Mouse (Mus musculus): ENCODE measurements around the gene Brd3os.
A peak's percentile ranks its signal among the peaks of the same experiment; 100 is the strongest.

The Brd3os gene

GRCm38 (mm10) chr2:27461881-27462660 lies 19.9 kb downstream of the Brd3os start:
- DNase-seq (ENCODE audit: extremely low read depth, insufficient read length, low spot score): no peak

- DNase-seq (ENCODE audit: extremely low read depth, insufficient read length, low spot score): no peak
Observed at GRCm38 (mm10) chr2:27462901-27463300, 20.8 kb downstream of the Brd3os start.

- DNase-seq (ENCODE audit: extremely low read depth, insufficient read length, low spot score): no peak
Observed at GRCm38 (mm10) chr2:27469292-27469990, 27.3 kb downstream of the Brd3os start.

GRCm38 (mm10) chr2:27469991-27470355 lies 27.8 kb downstream of the Brd3os start:
- no peak for DNase-seq (ENCODE audit: extremely low read depth, insufficient read length, low spot score)

- no peak for DNase-seq (ENCODE audit: extremely low read depth, insufficient read length, low spot score)
Observed at GRCm38 (mm10) chr2:27470535-27470934, 28.4 kb downstream of the Brd3os start.

GRCm38 (mm10) chr2:27471170-27471584 lies 29.1 kb downstream of the Brd3os start:
- no peak for DNase-seq (ENCODE audit: extremely low read depth, insufficient read length, low spot score)

GRCm38 (mm10) chr2:27473061-27473765 lies 31.1 kb downstream of the Brd3os start:
- no peak for DNase-seq (ENCODE audit: extremely low read depth, insufficient read length, low spot score)

- no peak for DNase-seq (ENCODE audit: extremely low read depth, insufficient read length, low spot score)
Observed at GRCm38 (mm10) chr2:27473911-27474310, 31.8 kb downstream of the Brd3os start.

GRCm38 (mm10) chr2:27474621-27475484 lies 32.7 kb downstream of the Brd3os start:
- peak; percentile 72 for DNase-seq (ENCODE audit: extremely low read depth, insufficient read length, low spot score)

- peak; percentile 94 for DNase-seq (ENCODE audit: extremely low read depth, insufficient read length, low spot score)
Observed at GRCm38 (mm10) chr2:27475495-27476302, 33.6 kb downstream of the Brd3os start.

- no peak for DNase-seq (ENCODE audit: extremely low read depth, insufficient read length, low spot score)
Observed at GRCm38 (mm10) chr2:27476303-27477192, 34.4 kb downstream of the Brd3os start.

- DNase-seq (ENCODE audit: extremely low read depth, insufficient read length, low spot score): no peak
Observed at GRCm38 (mm10) chr2:27479821-27480220, 37.7 kb downstream of the Brd3os start.

GRCm38 (mm10) chr2:27480367-27480766 lies 38.2 kb downstream of the Brd3os start:
- DNase-seq (ENCODE audit: extremely low read depth, insufficient read length, low spot score): no peak

GRCm38 (mm10) chr2:27482265-27482861 lies 40.2 kb downstream of the Brd3os start:
- no peak for DNase-seq (ENCODE audit: extremely low read depth, insufficient read length, low spot score)

- no peak for DNase-seq (ENCODE audit: extremely low read depth, insufficient read length, low spot score)
Observed at GRCm38 (mm10) chr2:27486725-27487124, 44.6 kb downstream of the Brd3os start.

- no peak for DNase-seq (ENCODE audit: extremely low read depth, insufficient read length, low spot score)
Observed at GRCm38 (mm10) chr2:27487336-27488049, 45.4 kb downstream of the Brd3os start.

- DNase-seq (ENCODE audit: extremely low read depth, insufficient read length, low spot score): no peak
Observed at GRCm38 (mm10) chr2:27488362-27488761, 46.2 kb downstream of the Brd3os start.

- DNase-seq (ENCODE audit: extremely low read depth, insufficient read length, low spot score): no peak
Observed at GRCm38 (mm10) chr2:27490939-27491338, 48.8 kb downstream of the Brd3os start.

Data from 3134 (cell line).